Mouse (Mus musculus) neural tube, embryonic 12.5 days (tissue): ENCODE results near the gene Agbl4. TPM values are rescaled to one million over a fixed set of nuclear protein-coding genes. Genes with fewer than 3 reads are reported as not detected.
"Not testable (repeated sequence)": the region's sequence is repeated elsewhere in the genome, so short reads cannot be mapped to it uniquely, and the experiment has no call there.

Source experiments
- ATAC-seq: fragments of 200-750 bp; cut with Nextera tagmentation; 2 replicates; pipeline ENCODE4 v1.8.0; 2017; ENCODE audit warnings: low read depth, mild to moderate bottlenecking, moderate TSS enrichment, moderate library complexity; ENCODE audit not compliant: low FRiP score
- H3K27ac ChIP-seq: fragments of 300-500 bp; sonication (generic); 2 replicates; pipeline ENCODE4 v1.5.1; 2016
- H3K27me3 ChIP-seq: fragments of 300-500 bp; sonication (generic); replicated peaks from 2 replicates; pipeline ENCODE4 v1.6.1; 2016; ENCODE audit warnings: mild to moderate bottlenecking
- H3K36me3 ChIP-seq: fragments of 300-500 bp; sonication (generic); 2 replicates; pipeline ENCODE4 v1.6.1; 2016; ENCODE audit warnings: mild to moderate bottlenecking
- H3K4me1 ChIP-seq: fragments of 300-500 bp; sonication (generic); 2 replicates; pipeline ENCODE4 v1.6.1; 2016
- H3K4me2 ChIP-seq: fragments of 300-500 bp; sonication (generic); replicated peaks from 2 replicates; pipeline ENCODE4 v1.6.1; 2016; ENCODE audit warnings: mild to moderate bottlenecking
- H3K4me3 ChIP-seq: fragments of 300-500 bp; sonication (generic); 2 replicates; pipeline ENCODE4 v1.5.1; 2016
- H3K9ac ChIP-seq: fragments of 300-500 bp; sonication (generic); 2 replicates; pipeline ENCODE4 v1.6.1; 2016; ENCODE audit warnings: mild to moderate bottlenecking
- H3K9me3 ChIP-seq: fragments of 300-500 bp; sonication (generic); 2 replicates; pipeline ENCODE4 v1.6.1; 2016; ENCODE audit warnings: mild to moderate bottlenecking
- WGBS: fragments of 180-500 bp; shearing (Covaris S2); methylation state at CpG from one replicate; pipeline ENCODE4 v1.1.7; 2016; 5-methylcytosine and 5-hydroxymethylcytosine counted together
- polyA plus RNA-seq: library from polyadenylated mRNA; unstranded; fragments of >200 nt; fragmentation: Nextera tagmentation; extraction: Ambion mirVana; gene quantifications from 2 replicates; pipeline ENCODE4 v1.2.1, GENCODE M21; 2016

Gene Agbl4
- polyA plus RNA-seq, 1 experiment from 2014 or later: 1.5 TPM

DNA sequence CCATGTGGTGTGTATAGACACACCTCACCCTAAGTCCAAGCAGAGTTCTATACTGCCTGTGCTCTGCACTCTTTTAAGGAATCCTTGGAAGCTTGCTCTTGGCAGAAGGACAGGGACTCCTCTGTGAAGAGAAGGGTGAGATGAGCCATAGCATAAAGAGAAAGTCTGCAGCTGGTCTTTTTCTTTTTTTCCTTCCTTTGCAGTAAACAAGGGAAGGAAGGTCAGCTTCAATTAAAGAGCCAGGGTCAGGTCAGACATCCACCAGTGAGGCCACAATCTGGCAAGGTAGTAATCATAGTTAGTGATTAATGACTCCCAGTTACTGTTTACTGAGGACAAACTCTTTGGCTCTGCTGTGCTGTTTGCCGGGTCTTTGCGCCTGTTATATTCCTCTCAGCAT lies 802.6 kb downstream of the Agbl4 start:
- H3K36me3 ChIP-seq: no peaks in the 10 kb centered on the region
- H3K4me1 ChIP-seq: no peaks in the 10 kb centered on the region
- no peaks in the 10 kb centered on the region for H3K27me3 ChIP-seq
- 62% methylated on average over 2 of the region's 2 CpGs for WGBS
- no peak overlapping the region for H3K4me2 ChIP-seq
- H3K27ac ChIP-seq: no peak overlapping the region
- ATAC-seq: no peak
- H3K9me3 ChIP-seq: no peaks in the 10 kb centered on the region
- H3K9ac ChIP-seq: no peak overlapping the region
- no peak overlapping the region for H3K4me3 ChIP-seq

DNA sequence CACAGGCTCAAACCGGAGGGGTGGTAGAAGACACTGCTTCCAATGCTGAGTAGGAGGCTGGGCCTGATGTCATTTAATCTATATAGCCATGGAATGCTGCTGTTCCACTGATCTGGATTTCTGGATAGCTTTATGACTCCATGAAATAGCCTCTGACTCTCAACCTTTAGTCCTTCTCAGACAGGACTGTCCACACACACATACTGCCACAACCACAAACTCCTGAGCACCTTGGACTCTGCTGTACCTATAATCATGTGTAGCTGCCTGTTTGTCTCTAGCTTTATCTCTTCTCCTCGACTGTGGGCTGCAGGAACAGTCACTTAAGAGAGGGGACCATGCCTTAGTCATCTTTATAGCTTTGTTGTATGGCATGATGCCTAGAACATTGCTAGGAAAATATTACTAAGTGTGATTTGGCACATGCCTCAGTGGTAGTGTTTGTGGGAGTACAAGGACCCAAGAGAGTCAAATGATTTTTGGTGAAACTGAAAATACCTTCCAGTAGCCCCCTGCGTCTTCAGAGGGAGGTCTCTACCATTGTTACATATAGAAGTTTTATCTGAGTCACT lies 817.8 kb downstream of the Agbl4 start:
- ATAC-seq: no peak
- Histone ChIP-seq H3K9me3 (no peaks in the 10 kb centered on the region), H3K36me3 (no peaks in the 10 kb centered on the region), H3K27ac (no peak overlapping the region), H3K9ac (no peak overlapping the region), H3K27me3 (no peaks in the 10 kb centered on the region), H3K4me3 (no peak overlapping the region), H3K4me1 (no peaks in the 10 kb centered on the region), H3K4me2 (no peak overlapping the region)
- 76% methylated on average over 3 of the region's 3 CpGs for WGBS

DNA sequence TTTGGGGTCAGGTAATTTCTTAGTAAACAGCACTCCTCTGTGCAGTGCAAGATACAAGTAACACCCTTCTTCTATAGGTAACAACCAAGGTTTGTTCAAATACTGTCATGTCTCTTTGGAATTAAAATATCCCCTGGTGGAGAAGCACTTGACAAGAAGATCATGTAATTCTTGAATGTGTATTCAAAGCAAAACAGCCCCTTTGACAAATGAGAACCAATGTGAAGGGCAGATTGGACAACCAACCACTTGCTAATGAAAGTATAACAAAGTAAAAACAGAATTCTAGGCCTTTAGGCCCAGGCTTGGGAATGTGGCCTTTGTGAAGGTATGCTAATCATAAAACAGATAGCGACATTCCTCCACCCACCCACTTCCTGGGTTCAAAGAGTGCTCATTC lies 821.6 kb downstream of the Agbl4 start:
- not testable (repeated sequence) for H3K9ac ChIP-seq, H3K4me2 ChIP-seq, H3K4me1 ChIP-seq, H3K4me3 ChIP-seq, ATAC-seq, H3K9me3 ChIP-seq, H3K36me3 ChIP-seq, H3K27ac ChIP-seq, H3K27me3 ChIP-seq
- 58% methylated on average over 1 of the region's 1 CpGs for WGBS

DNA sequence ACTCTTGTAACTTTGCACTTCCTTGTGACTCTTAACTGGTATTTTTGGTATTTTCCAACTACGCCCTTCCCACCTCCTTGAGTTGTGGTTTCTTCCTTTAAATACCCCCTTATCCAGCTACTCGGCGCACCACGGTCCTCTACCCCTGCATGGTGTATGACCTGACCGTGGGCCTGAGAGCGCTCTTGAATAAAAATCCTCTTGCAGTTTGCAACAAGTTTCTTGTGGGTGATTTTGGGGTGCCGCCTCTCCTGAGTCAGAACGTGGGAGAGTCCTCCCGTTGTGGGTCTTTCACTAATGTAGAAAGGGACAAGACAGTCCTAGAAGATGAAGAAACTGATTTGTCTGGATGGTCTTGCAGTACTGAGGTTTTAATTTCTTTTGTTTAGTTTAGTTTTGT lies 822.1 kb downstream of the Agbl4 start:
- not testable (repeated sequence) for H3K9me3 ChIP-seq, H3K36me3 ChIP-seq, H3K4me3 ChIP-seq, ATAC-seq, H3K27ac ChIP-seq, H3K4me1 ChIP-seq, H3K27me3 ChIP-seq, H3K4me2 ChIP-seq, H3K9ac ChIP-seq
- 94% methylated on average over 9 of the region's 9 CpGs for WGBS

DNA sequence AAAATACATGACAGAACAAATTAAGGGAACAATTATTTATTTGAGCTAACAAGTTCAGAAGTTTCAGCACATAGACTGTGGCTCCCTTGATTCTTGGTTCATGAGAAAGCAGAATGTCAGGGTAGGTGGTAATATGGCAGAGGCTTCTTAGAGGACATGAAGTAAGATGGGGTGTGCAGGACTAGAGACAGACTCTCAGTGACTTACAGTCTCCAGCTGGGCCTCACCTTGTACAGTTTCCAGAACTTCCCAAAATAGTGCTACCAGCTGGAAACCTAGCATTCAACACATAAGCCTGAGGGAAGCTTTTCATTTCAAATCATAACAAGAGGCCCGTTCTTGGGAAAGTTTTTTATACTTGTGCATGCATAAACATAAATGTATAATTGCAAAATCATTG lies 836.4 kb downstream of the Agbl4 start:
- no peaks in the 10 kb centered on the region for H3K4me1 ChIP-seq
- ATAC-seq: no peak
- 76% methylated on average over 1 of the region's 1 CpGs for WGBS
- no peak overlapping the region for H3K4me3 ChIP-seq
- no peak overlapping the region for H3K4me2 ChIP-seq
- H3K27ac ChIP-seq: no peak overlapping the region
- H3K36me3 ChIP-seq: no peaks in the 10 kb centered on the region
- H3K27me3 ChIP-seq: no peaks in the 10 kb centered on the region
- H3K9me3 ChIP-seq: no peaks in the 10 kb centered on the region
- no peak overlapping the region for H3K9ac ChIP-seq

DNA sequence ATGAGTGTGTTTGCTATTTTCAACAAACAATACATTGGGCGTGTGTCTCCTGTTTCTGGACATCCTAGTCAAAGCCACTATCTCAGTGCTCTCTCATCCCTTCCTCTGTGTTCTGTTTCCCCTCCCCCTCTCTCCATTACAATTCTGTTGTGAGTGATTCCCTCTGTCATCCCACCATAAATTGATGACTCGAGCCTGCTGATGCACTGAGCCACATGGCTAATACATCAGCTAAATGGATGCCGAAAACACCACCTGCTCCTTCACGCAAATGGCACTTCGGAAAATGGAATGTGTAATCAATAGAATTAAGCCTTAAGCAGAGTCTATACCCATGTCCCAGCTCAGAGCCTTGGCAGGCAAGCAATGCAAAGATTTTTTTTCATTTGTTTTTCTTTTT lies 854.5 kb downstream of the Agbl4 start:
- ATAC-seq: peak; percentile 93
- H3K9ac ChIP-seq: no peak overlapping the region
- no peak overlapping the region for H3K4me3 ChIP-seq
- peak overlapping the region; percentile 7; the same call in 1 of the 2 replicates for H3K27ac ChIP-seq
- no peak overlapping the region for H3K4me2 ChIP-seq
- H3K27me3 ChIP-seq: no peaks in the 10 kb centered on the region
- no peaks in the 10 kb centered on the region for H3K36me3 ChIP-seq
- H3K4me1 ChIP-seq: peaks cover 6% of the 10 kb centered on the region; the same call in 1 of the 2 replicates
- no peaks in the 10 kb centered on the region for H3K9me3 ChIP-seq
- WGBS: 65% methylated on average over 5 of the region's 5 CpGs

DNA sequence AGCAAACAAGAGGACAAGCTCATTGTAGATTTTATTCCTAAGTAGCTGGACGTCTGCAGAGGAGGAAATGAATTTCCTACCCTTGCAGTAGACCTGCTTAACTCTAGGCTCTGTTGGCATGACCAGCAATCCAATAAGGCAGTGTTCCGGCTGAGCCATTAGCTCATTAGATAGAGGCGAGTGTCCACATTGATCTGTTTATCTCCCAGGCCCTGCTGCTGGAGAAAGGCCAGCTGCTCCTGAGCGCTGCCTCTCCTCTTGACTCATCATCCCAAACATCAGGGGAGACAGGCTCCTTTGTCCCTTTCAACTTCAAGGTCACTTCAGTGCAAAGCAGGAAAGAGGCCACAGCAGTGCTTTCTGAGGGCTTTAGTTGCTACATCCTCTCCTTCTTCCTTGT lies 858.0 kb downstream of the Agbl4 start:
- no peaks in the 10 kb centered on the region for H3K27me3 ChIP-seq
- no peaks in the 10 kb centered on the region for H3K36me3 ChIP-seq
- no peak overlapping the region for H3K4me3 ChIP-seq
- WGBS: 53% methylated on average over 4 of the region's 4 CpGs
- ATAC-seq: no peak
- no peak overlapping the region for H3K27ac ChIP-seq
- no peaks in the 10 kb centered on the region for H3K9me3 ChIP-seq
- H3K4me2 ChIP-seq: no peak overlapping the region
- no peak overlapping the region for H3K9ac ChIP-seq
- H3K4me1 ChIP-seq: peaks cover 6% of the 10 kb centered on the region; the same call in 1 of the 2 replicates

DNA sequence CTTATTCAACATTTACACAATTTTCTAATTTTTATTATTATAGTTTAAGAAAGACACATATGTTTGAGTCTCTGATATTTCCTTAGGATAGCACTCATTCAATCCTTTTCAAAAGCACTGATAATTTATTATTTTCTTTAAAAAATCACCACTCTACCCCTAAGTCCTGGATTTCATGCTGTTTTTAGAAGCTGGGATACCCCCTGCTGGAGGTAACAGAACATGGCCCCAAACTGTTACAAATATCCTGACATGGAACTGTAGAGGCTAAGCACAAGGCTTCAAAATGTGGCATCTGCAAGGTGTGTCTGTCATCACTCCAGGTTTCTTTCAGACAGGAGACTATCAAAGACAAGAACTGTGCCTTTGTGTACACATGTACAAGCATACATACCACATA lies 859.5 kb downstream of the Agbl4 start:
- Histone ChIP-seq H3K9ac (no peak overlapping the region), H3K4me1 (0 out of 2 replicates have a peak, but pooled peaks cover under 1% of the 10 kb centered on the region), H3K27ac (no peak overlapping the region), H3K9me3 (no peaks in the 10 kb centered on the region), H3K4me2 (no peak overlapping the region), H3K27me3 (no peaks in the 10 kb centered on the region), H3K36me3 (no peaks in the 10 kb centered on the region), H3K4me3 (no peak overlapping the region)
- ATAC-seq: no peak

DNA sequence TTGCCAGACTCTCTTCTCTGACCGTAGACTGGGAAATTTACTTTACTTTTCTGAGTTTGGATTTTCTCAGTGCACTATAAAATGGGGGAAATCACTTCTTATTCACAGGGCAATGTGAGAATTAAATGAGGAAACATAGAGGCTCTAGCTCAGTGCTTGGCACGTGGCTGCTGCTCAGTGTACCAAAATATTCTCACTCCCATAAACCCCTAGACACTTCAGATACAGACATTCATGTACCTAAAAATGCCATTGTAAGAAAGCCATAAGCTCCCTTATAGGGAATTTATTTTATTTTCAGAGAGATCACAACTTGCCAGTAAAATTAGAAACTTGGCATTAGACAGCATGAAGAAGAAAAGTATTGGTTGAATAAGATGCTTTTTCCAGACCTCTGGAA lies 883.5 kb downstream of the Agbl4 start:
- Histone ChIP-seq H3K36me3 (no peaks in the 10 kb centered on the region), H3K9ac (no peak overlapping the region), H3K4me3 (no peak overlapping the region), H3K4me2 (no peak overlapping the region), H3K27me3 (no peaks in the 10 kb centered on the region), H3K4me1 (no peaks in the 10 kb centered on the region), H3K9me3 (no peaks in the 10 kb centered on the region), H3K27ac (no peak overlapping the region)
- 85% methylated on average over 2 of the region's 2 CpGs for WGBS
- no peak for ATAC-seq

DNA sequence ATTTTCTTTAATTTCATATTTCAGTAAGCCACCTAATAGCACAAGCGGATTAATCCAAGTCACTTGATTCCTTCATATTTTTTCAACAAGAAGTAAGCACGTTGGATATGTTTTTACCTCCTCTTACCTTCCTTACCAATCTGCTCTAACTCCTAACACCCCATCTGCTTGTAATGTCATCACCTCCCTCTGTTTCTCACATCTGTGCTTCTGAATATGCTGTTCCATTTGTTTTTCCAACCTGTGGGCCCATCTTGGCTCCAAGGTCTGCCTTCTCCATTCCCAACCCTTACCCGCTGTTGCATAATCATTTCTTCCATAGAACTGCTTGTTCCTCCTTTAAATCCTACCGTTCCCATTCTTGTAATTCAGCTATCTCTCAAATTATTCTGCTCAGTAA lies 884.4 kb downstream of the Agbl4 start:
- Histone ChIP-seq H3K4me1 (no peaks in the 10 kb centered on the region), H3K27me3 (no peaks in the 10 kb centered on the region), H3K4me2 (no peak overlapping the region), H3K4me3 (no peak overlapping the region), H3K9me3 (no peaks in the 10 kb centered on the region), H3K27ac (no peak overlapping the region), H3K9ac (no peak overlapping the region), H3K36me3 (no peaks in the 10 kb centered on the region)
- WGBS: 92% methylated on average over 4 of the region's 4 CpGs
- ATAC-seq: no peak

DNA sequence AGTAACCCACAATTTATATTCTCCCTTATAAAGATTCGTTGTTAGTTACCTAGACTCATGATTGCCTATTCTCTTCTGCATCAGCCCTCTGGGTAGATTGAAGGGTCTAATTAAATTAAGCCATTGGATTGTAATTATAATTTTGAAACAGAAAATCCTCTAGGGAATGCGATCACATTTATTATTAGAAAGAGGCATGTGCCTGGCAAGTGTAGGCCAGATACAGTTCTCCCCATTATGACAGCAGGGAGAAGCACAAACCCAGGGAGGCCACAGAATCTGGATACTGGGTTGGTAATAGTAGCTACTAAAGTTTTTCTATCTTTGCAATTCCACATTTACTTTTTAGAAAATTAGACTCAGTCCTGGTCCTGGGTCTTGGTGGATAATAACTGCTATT lies 887.2 kb downstream of the Agbl4 start:
- Histone ChIP-seq H3K27me3 (no peaks in the 10 kb centered on the region), H3K9me3 (no peaks in the 10 kb centered on the region), H3K36me3 (no peaks in the 10 kb centered on the region), H3K9ac (no peak overlapping the region), H3K4me2 (no peak overlapping the region), H3K27ac (no peak overlapping the region), H3K4me3 (no peak overlapping the region), H3K4me1 (no peaks in the 10 kb centered on the region)
- no peak for ATAC-seq
- 87% methylated on average over 2 of the region's 2 CpGs for WGBS

DNA sequence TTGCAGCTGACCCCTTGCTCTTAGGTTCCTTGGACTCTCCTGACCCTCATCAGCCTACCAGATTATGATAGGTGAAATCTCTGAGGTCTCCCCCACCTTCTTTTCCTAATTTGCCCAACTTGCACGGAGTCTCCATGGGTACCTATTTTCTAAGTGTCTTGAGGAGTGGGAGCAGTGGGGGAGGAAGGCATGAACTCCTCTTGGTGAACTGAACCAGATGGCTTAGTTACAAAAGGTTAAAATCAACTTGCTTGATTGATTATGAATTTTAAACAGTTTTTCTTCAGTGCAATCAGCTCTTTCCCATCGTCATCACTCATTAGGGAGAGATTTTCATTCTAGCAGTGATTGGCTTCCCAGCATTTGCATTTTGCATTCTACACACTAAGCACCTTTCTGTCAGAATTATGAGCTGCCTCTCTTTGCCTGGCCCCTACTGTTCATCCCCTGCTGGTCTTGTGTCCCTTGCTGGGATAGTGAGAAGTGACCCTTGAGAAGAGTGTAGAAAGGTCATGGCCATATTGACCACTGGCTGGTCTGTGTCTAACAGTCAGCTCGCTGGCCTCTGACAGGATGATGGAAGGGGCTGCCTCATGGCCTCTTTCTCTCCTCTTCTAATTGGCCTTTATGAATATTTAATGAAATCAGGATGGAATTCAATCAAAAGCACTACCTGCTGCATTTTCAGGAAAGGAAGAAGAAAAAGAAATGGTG lies 897.2 kb downstream of the Agbl4 start:
- Histone ChIP-seq H3K27me3 (no peaks in the 10 kb centered on the region), H3K27ac (no peak overlapping the region), H3K9ac (no peak overlapping the region), H3K36me3 (no peaks in the 10 kb centered on the region), H3K4me1 (no peaks in the 10 kb centered on the region), H3K4me3 (no peak overlapping the region), H3K9me3 (no peaks in the 10 kb centered on the region), H3K4me2 (no peak overlapping the region)
- WGBS: 47% methylated on average over 3 of the region's 3 CpGs
- ATAC-seq: no peak

DNA sequence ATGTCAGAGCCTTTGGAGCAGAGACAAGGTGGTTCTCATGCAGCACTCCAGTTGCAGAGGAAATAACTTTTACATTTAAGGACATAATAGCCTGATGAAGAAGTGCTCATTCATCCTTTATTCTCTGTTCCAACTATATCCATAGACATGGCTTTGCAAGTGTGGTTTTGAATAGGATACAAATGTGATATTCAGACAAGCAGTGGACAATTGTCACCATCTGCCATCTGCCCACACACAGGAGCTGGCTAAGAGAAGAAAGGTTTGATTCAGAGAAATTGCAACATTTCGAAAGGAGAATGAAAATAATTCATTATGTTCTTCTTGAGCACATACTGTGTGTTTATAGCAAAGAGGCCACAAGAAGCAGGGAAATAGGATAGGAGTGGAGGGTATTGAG lies 909.1 kb downstream of the Agbl4 start:
- Histone ChIP-seq H3K4me3 (no peak overlapping the region), H3K4me2 (no peak overlapping the region), H3K27ac (no peak overlapping the region), H3K4me1 (no peaks in the 10 kb centered on the region), H3K9me3 (no peaks in the 10 kb centered on the region), H3K27me3 (no peaks in the 10 kb centered on the region), H3K36me3 (no peaks in the 10 kb centered on the region), H3K9ac (no peak overlapping the region)
- WGBS: 81% methylated on average over 1 of the region's 1 CpGs
- ATAC-seq: no peak
